Comparison of ENCODE assay signal across 8 mouse cellular contexts in the genomic region with DNA sequence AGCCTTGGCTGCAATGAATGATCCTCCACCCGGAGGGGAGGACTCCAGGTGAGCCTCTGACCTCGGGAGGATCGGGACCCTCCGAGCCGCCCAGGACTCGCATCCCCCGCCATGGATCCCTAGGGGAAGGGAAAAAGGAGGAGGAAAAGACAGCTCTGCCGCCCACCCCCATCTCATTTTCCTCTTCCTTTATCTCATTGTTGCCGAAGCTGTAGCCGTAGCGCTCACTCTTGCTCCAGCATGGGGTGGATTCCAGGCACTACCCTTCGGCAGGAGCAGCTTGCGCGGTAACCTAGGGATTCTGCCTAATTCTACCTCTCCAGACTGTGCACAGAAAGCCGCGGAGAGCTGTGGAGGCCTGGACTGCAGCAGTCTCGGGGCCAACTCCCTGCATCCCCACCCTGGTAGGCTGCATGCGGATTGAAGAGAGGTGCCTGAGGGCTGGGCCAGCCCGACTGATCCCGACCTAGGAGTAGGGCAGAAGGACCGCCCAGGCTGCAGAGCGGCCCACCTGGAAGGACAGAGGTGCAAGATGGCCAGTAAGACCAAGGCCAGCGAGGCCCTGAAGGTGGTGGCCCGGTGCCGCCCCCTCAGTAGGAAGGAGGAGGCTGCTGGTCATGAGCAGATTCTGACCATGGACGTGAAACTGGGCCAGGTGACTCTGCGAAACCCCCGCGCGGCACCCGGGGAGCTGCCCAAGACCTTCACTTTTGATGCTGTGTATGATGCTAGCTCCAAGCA. TPM values are rescaled to one million over a fixed set of nuclear protein-coding genes. Genes with fewer than 3 reads are reported as not detected.
DNase-seq lines count a peak whose midpoint lies in the region; ATAC-seq lines count a peak whose summit lies in the region.

No protein-coding gene starts in this region.

- peak overlapping the region; percentile 87 for H3K9ac ChIP-seq in neural tube, embryonic 11.5 days (ENCODE audit: low read length)
- peak overlapping the region; percentile 93 for H3K9ac ChIP-seq in hindbrain, embryonic 12.5 days

- DNase-seq in adrenal gland, adult (ENCODE audit: inconsistent age in 2 of 2, low spot score in 1 of 2), result peak; percentile 51 to 82
- no peak for DNase-seq in adrenal gland, postnatal 4 days (ENCODE audit: low spot score in 2 of 2)
- DNase-seq in neural tube, embryonic 11.5 days (ENCODE audit: low spot score), result peak; percentile 55
- DNase-seq in neural tube, embryonic 10.5 days (ENCODE audit: extremely low spot score, low spot score), result no peak
- peak; percentile 54 for DNase-seq in embryonic facial prominence, embryonic 10.5 days (ENCODE audit: low spot score)
- peak; percentile 14 to 35 for DNase-seq in lung, postnatal 4 days
- DNase-seq in thymus, postnatal 36 days, result peak; percentile 13 to 26

- H3K27me3 ChIP-seq in neural tube, embryonic 11.5 days (ENCODE audit: control insufficient read depth, insufficient read depth, low read length), result no peaks in the 10 kb centered on the region
- 0 out of 2 replicates have a peak, but pooled peaks cover 3% of the 10 kb centered on the region for H3K27me3 ChIP-seq in embryonic facial prominence, embryonic 10.5 days (replicated peaks; ENCODE audit: low read depth, poor library complexity, severe bottlenecking)
- H3K27me3 ChIP-seq in hindbrain, embryonic 12.5 days, result no peaks in the 10 kb centered on the region

- peak overlapping the region; percentile 77 for H3K4me3 ChIP-seq in neural tube, embryonic 11.5 days (ENCODE audit: low read depth, low read length)
- H3K4me3 ChIP-seq in embryonic facial prominence, embryonic 10.5 days, result peak overlapping the region; percentile 81
- H3K4me3 ChIP-seq in hindbrain, embryonic 12.5 days, result peak overlapping the region; percentile 73

- H3K4me1 ChIP-seq in neural tube, embryonic 11.5 days (ENCODE audit: control insufficient read depth, insufficient read depth, low read length), result peaks cover 13% of the 10 kb centered on the region
- H3K4me1 ChIP-seq in embryonic facial prominence, embryonic 10.5 days, result peaks cover 35% of the 10 kb centered on the region
- H3K4me1 ChIP-seq in hindbrain, embryonic 12.5 days, result peaks cover 48% of the 10 kb centered on the region

- peak; percentile 57 for ATAC-seq in neural tube, embryonic 11.5 days (ENCODE audit: insufficient read depth, low FRiP score, low TSS enrichment)
- peak; percentile 53 for ATAC-seq in hindbrain, embryonic 12.5 days (ENCODE audit: low FRiP score)

- H3K9me3 ChIP-seq in neural tube, embryonic 11.5 days (ENCODE audit: control insufficient read depth, low read length), result peaks cover 3% of the 10 kb centered on the region; the same call in 1 of the 2 replicates
- H3K9me3 ChIP-seq in embryonic facial prominence, embryonic 10.5 days, result peaks cover 18% of the 10 kb centered on the region
- peaks cover 9% of the 10 kb centered on the region; the same call in 1 of the 2 replicates for H3K9me3 ChIP-seq in hindbrain, embryonic 12.5 days (replicated peaks)

- peak overlapping the region; percentile 90 for H3K4me2 ChIP-seq in neural tube, embryonic 11.5 days (ENCODE audit: low read depth)
- peak overlapping the region; percentile 89 for H3K4me2 ChIP-seq in hindbrain, embryonic 12.5 days (replicated peaks)

- peak overlapping the region; percentile 88 for H3K27ac ChIP-seq in neural tube, embryonic 11.5 days (ENCODE audit: low read depth, low read length)
- H3K27ac ChIP-seq in embryonic facial prominence, embryonic 10.5 days (replicated peaks), result peak overlapping the region; percentile 91
- H3K27ac ChIP-seq in hindbrain, embryonic 12.5 days, result peak overlapping the region; percentile 97

- H3K36me3 ChIP-seq in neural tube, embryonic 11.5 days (ENCODE audit: control insufficient read depth, insufficient read depth, low read length), result peaks cover 8% of the 10 kb centered on the region
- H3K36me3 ChIP-seq in embryonic facial prominence, embryonic 10.5 days (replicated peaks), result peaks cover 18% of the 10 kb centered on the region
- H3K36me3 ChIP-seq in hindbrain, embryonic 12.5 days, result peaks cover 17% of the 10 kb centered on the region

- WGBS in neural tube, embryonic 11.5 days, result 2% methylated on average over 28 of the region's 31 CpGs
- 4% methylated on average over 31 of the region's 31 CpGs for WGBS in embryonic facial prominence, embryonic 10.5 days
- 3% methylated on average over 31 of the region's 31 CpGs for WGBS in hindbrain, embryonic 12.5 days

RNA-seq across cellular contexts. Expression of gene Kif3c, which starts 0.7 kb away (rescaled TPM):
- 10 to 100 TPM; 29.2 to 33.0 TPM for total RNA-seq in adrenal gland, postnatal 4 days (2021)
- 38.0 and 42.9 TPM in 2 replicates for polyA plus RNA-seq in neural tube, embryonic 11.5 days (2014; fragmentation: Nextera tagmentation; extraction: Ambion mirVana)
- polyA plus RNA-seq in embryonic facial prominence, embryonic 10.5 days (2016; fragmentation: Nextera tagmentation; extraction: Ambion mirVana), result 18.4 and 20.5 TPM in 2 replicates
- polyA plus RNA-seq in hindbrain, embryonic 12.5 days (2016; fragmentation: Nextera tagmentation; extraction: Ambion mirVana), result 64.2 and 64.8 TPM in 2 replicates

RNA-seq across cellular contexts. Expression of gene Rab10, which starts 55.9 kb away (rescaled TPM):
- total RNA-seq in adrenal gland, postnatal 4 days (2021), result 100 to 1,000 TPM; 164 to 167 TPM
- 127 and 128 TPM in 2 replicates for polyA plus RNA-seq in neural tube, embryonic 11.5 days (2014; fragmentation: Nextera tagmentation; extraction: Ambion mirVana)
- 73.8 and 76.4 TPM in 2 replicates for polyA plus RNA-seq in embryonic facial prominence, embryonic 10.5 days (2016; fragmentation: Nextera tagmentation; extraction: Ambion mirVana)
- 160 and 172 TPM in 2 replicates for polyA plus RNA-seq in hindbrain, embryonic 12.5 days (2016; fragmentation: Nextera tagmentation; extraction: Ambion mirVana)

Comparison
In these comparisons a context has a peak if more than half of its experiments do, and no peak if none do; other contexts are left out.
1. DNase-seq: peak in adrenal gland, adult (2 of 2), neural tube, embryonic 11.5 days (single experiment), embryonic facial prominence, embryonic 10.5 days (single experiment), lung, postnatal 4 days (2 of 2) and thymus, postnatal 36 days (2 of 2); none in adrenal gland, postnatal 4 days (0 of 2) and neural tube, embryonic 10.5 days (single experiment).
2. Peak in every context shown above with its lines, with median percentiles within 50 percentile points of each other: H3K27ac ChIP-seq and H3K4me3 ChIP-seq.